8 mouse cellular contexts compared by ENCODE assay signal in genomic region chr11:94601321-94602281, GRCm38 (mm10). TPM values are rescaled to one million over a fixed set of nuclear protein-coding genes. Genes with fewer than 3 reads are reported as not detected.
DNase-seq lines count a peak whose midpoint lies in the region; ATAC-seq lines count a peak whose summit lies in the region.

Gene Acsf2, minus strand, starts transcription at chr11:94601871.

- peak within 1 kb of the TSS; percentile 58 for H3K9ac ChIP-seq in hindbrain, embryonic 12.5 days
- peak within 1 kb of the TSS; percentile 72 for H3K9ac ChIP-seq in lung, embryonic 16.5 days (ENCODE audit: low read length)

- peak within 1 kb of the TSS; percentile 45 for H3K4me3 ChIP-seq in hindbrain, embryonic 12.5 days
- H3K4me3 ChIP-seq in lung, embryonic 16.5 days (ENCODE audit: low read length), result peak within 1 kb of the TSS; percentile 63

- peaks cover 20% of the 10 kb centered on the region for H3K4me1 ChIP-seq in hindbrain, embryonic 12.5 days
- H3K4me1 ChIP-seq in lung, embryonic 16.5 days (replicated peaks; ENCODE audit: control insufficient read depth, insufficient read depth, low read length), result peaks cover 7% of the 10 kb centered on the region

- no peaks in the 10 kb centered on the region for H3K9me3 ChIP-seq in hindbrain, embryonic 12.5 days (replicated peaks)
- no peaks in the 10 kb centered on the region for H3K9me3 ChIP-seq in lung, embryonic 16.5 days (ENCODE audit: control insufficient read depth, low read length)

- H3K27ac ChIP-seq in hindbrain, embryonic 12.5 days, result no peak within 1 kb of the TSS
- H3K27ac ChIP-seq in lung, embryonic 16.5 days (ENCODE audit: low read length), result peak within 1 kb of the TSS; percentile 53

- H3K36me3 ChIP-seq in hindbrain, embryonic 12.5 days, result no peaks in the 10 kb centered on the region
- no peaks in the 10 kb centered on the region for H3K36me3 ChIP-seq in lung, embryonic 16.5 days (ENCODE audit: control insufficient read depth, insufficient read depth, low read length)

- ATAC-seq in hindbrain, embryonic 12.5 days (ENCODE audit: low FRiP score), result peak; percentile 74
- peak; percentile 96 for ATAC-seq in lung, embryonic 16.5 days (ENCODE audit: low read depth)

- peak; percentile 79 for DNase-seq in ES-CJ7 (ENCODE audit: low read depth, low spot score)
- DNase-seq in c-Kit-positive CD71-negative TER-119-negative erythroid progenitor cells, embryonic 14.5 days (ENCODE audit: low read depth), result peak; percentile 30
- DNase-seq in forelimb bud, embryonic 11.5 days (ENCODE audit: low read depth, low spot score), result peak; percentile 82
- DNase-seq in layer of hippocampus, adult 9-11 months, result peak; percentile 67
- DNase-seq in ovary, adult 18-20 months (ENCODE audit: low spot score), result peak; percentile 87
- peak; percentile 77 for DNase-seq in thymus, postnatal 14 days

- H3K27me3 ChIP-seq in hindbrain, embryonic 12.5 days, result peaks cover 4% of the 10 kb centered on the region
- no peaks in the 10 kb centered on the region for H3K27me3 ChIP-seq in lung, embryonic 16.5 days (ENCODE audit: control insufficient read depth, insufficient read depth, low read depth, low read length)

- under 1% methylated on average over 52 of the region's 52 CpGs for WGBS in hindbrain, embryonic 12.5 days
- 1% methylated on average over 51 of the region's 52 CpGs for WGBS in lung, embryonic 16.5 days

- H3K4me2 ChIP-seq in hindbrain, embryonic 12.5 days (replicated peaks), result peak within 1 kb of the TSS; percentile 79
- peak within 1 kb of the TSS; percentile 72 for H3K4me2 ChIP-seq in lung, embryonic 16.5 days (ENCODE audit: low read depth, low read length)

RNA-seq across cellular contexts. Expression of gene Acsf2, which starts in this region (rescaled TPM):
- polyA plus RNA-seq in hindbrain, embryonic 12.5 days (2016; fragmentation: Nextera tagmentation; extraction: Ambion mirVana), result 3.3 and 3.5 TPM in 2 replicates
- 5.7 and 6.6 TPM in 2 replicates for polyA plus RNA-seq in lung, embryonic 16.5 days (2015; fragmentation: Nextera tagmentation; extraction: Ambion mirVana)

Comparison
In these comparisons a context has a peak if more than half of its experiments do, and no peak if none do; other contexts are left out.
1. DNase-seq: peak in every context shown above with its lines; median percentile 87 in ovary, adult 18-20 months; 82 in forelimb bud, embryonic 11.5 days; 79 in ES-CJ7; 77 in thymus, postnatal 14 days; 67 in layer of hippocampus, adult 9-11 months; 30 in c-Kit-positive CD71-negative TER-119-negative erythroid progenitor cells, embryonic 14.5 days.